ENCODE assay signal across 8 mouse cellular contexts in genomic region chr6:24514552-24515284, GRCm38 (mm10). TPM values are rescaled to one million over a fixed set of nuclear protein-coding genes. Genes with fewer than 3 reads are reported as not detected.
DNase-seq lines count a peak whose midpoint lies in the region; ATAC-seq and TF ChIP-seq lines count a peak whose summit lies in the region.
"Had no signal": no experiment of that assay in that cellular context is flagged by ENCODE, and none has a peak within 500 bp of the region (broad histone marks: within the 10 kb centered on the region; RNA-seq: fewer than 3 reads in every experiment).

Gene Iqub (minus strand): TSS chr6:24515067.

- ATAC-seq in embryonic facial prominence, embryonic 13.5 days (ENCODE audit: insufficient number of reproducible peaks, insufficient read depth, low FRiP score, low TSS enrichment, low read depth): no peak
- peak; percentile 49; the same call in 1 of the 2 replicates for ATAC-seq in heart, embryonic 11.5 days (replicated peaks; ENCODE audit: insufficient number of reproducible peaks, low FRiP score, low TSS enrichment)
- ATAC-seq in midbrain, embryonic 11.5 days (ENCODE audit: low FRiP score): peak; percentile 86

- no peaks in the 10 kb centered on the region for H3K9me3 ChIP-seq in embryonic facial prominence, embryonic 13.5 days
- no peaks in the 10 kb centered on the region for H3K9me3 ChIP-seq in heart, embryonic 11.5 days (replicated peaks; ENCODE audit: control insufficient read depth, low read length)
- no peaks in the 10 kb centered on the region for H3K9me3 ChIP-seq in midbrain, embryonic 11.5 days (ENCODE audit: control insufficient read depth, low read length)

- WGBS in embryonic facial prominence, embryonic 13.5 days: 24% methylated on average over 13 of the region's 13 CpGs
- 12% methylated on average over 13 of the region's 13 CpGs for WGBS in heart, embryonic 11.5 days (ENCODE audit: insufficient replicate concordance)
- WGBS in midbrain, embryonic 11.5 days: 24% methylated on average over 13 of the region's 13 CpGs

- H3K4me1 ChIP-seq in embryonic facial prominence, embryonic 13.5 days: peaks cover 6% of the 10 kb centered on the region
- H3K4me1 ChIP-seq in heart, embryonic 11.5 days (ENCODE audit: control insufficient read depth, insufficient read depth, low read length): peaks cover 7% of the 10 kb centered on the region; the same call in 1 of the 2 replicates
- peaks cover 7% of the 10 kb centered on the region for H3K4me1 ChIP-seq in midbrain, embryonic 11.5 days (ENCODE audit: control insufficient read depth, insufficient read depth, low read length)

- H3K27ac ChIP-seq in embryonic facial prominence, embryonic 13.5 days: no peak within 1 kb of the TSS
- peak within 1 kb of the TSS; percentile 62 for H3K27ac ChIP-seq in heart, embryonic 11.5 days (ENCODE audit: low read depth, low read length)
- H3K27ac ChIP-seq in midbrain, embryonic 11.5 days (ENCODE audit: low read depth, low read length): no peak within 1 kb of the TSS

- H3K36me3 ChIP-seq in embryonic facial prominence, embryonic 13.5 days: peaks cover 12% of the 10 kb centered on the region
- peaks cover 5% of the 10 kb centered on the region for H3K36me3 ChIP-seq in heart, embryonic 11.5 days (ENCODE audit: control insufficient read depth, insufficient read depth, low read length)
- H3K36me3 ChIP-seq in midbrain, embryonic 11.5 days (ENCODE audit: control insufficient read depth, insufficient read depth, low read length): no peaks in the 10 kb centered on the region

- peak; percentile 93 for DNase-seq in brain, embryonic 14.5 days (ENCODE audit: low read depth)
- peak; percentile 26 for DNase-seq in kidney, adult 9 months
- DNase-seq in left cerebral cortex, postnatal 4 days: peak; percentile 79
- DNase-seq in midbrain, embryonic 11.5 days (ENCODE audit: low spot score, missing footprints): peak; percentile 90
- peak; percentile 71 for DNase-seq in right cerebral cortex, postnatal 4 days

- H3K4me3 ChIP-seq in embryonic facial prominence, embryonic 13.5 days: no peak within 1 kb of the TSS
- H3K4me3 ChIP-seq in heart, embryonic 11.5 days (ENCODE audit: low read depth, low read length): no peak within 1 kb of the TSS
- no peak within 1 kb of the TSS for H3K4me3 ChIP-seq in midbrain, embryonic 11.5 days (ENCODE audit: low read depth, low read length)
- H3K4me3 ChIP-seq: erythroblast, embryonic 14.5 days had no signal

- peak within 1 kb of the TSS; percentile 36 for H3K4me2 ChIP-seq in embryonic facial prominence, embryonic 13.5 days
- H3K4me2 ChIP-seq in heart, embryonic 11.5 days: peak within 1 kb of the TSS; percentile 49
- peak within 1 kb of the TSS; percentile 21; the same call in 1 of the 2 replicates for H3K4me2 ChIP-seq in midbrain, embryonic 11.5 days

- intact Hi-C loops in left cerebral cortex, postnatal 4 days (cut with DNase I): loop anchor here (10.0 kb wide), 2 partner anchors 160 to 1020 kb away; no protein-coding TSS in a partner anchor

- no peaks in the 10 kb centered on the region for H3K27me3 ChIP-seq in embryonic facial prominence, embryonic 13.5 days
- H3K27me3 ChIP-seq in heart, embryonic 11.5 days (ENCODE audit: control insufficient read depth, insufficient read depth, low read length): no peaks in the 10 kb centered on the region
- H3K27me3 ChIP-seq in midbrain, embryonic 11.5 days (ENCODE audit: control insufficient read depth, insufficient read depth, low read length): no peaks in the 10 kb centered on the region

- no peak for TF ChIP-seq POLR2A in brain, embryonic 14.5 days (IDR thresholded peaks at IDR 0.05; ENCODE audit: borderline replicate concordance, extremely low read depth, insufficient read depth, insufficient read length, poor library complexity, severe bottlenecking)

- no peak for TF ChIP-seq CTCF in brain, embryonic 14.5 days (IDR thresholded peaks at IDR 0.05; ENCODE audit: borderline replicate concordance, extremely low read depth, insufficient read depth, insufficient read length)

- H3K9ac ChIP-seq in embryonic facial prominence, embryonic 13.5 days: no peak within 1 kb of the TSS
- H3K9ac ChIP-seq in heart, embryonic 11.5 days (ENCODE audit: low read depth, low read length): no peak within 1 kb of the TSS
- H3K9ac ChIP-seq in midbrain, embryonic 11.5 days (ENCODE audit: low read length): peak within 1 kb of the TSS; percentile 16; the same call in 1 of the 2 replicates

RNA-seq across cellular contexts. Expression of gene Iqub, which starts in this region (rescaled TPM):
- polyA plus RNA-seq in brain, embryonic 14.5 days (2012; rRNA removed): 0.82 and 1.4 TPM in 2 replicates
- polyA plus RNA-seq in embryonic facial prominence, embryonic 13.5 days (2015; fragmentation: Nextera tagmentation; extraction: Ambion mirVana): 0.11 TPM in 2 replicates
- polyA plus RNA-seq in heart, embryonic 11.5 days (2014; fragmentation: Nextera tagmentation; extraction: Ambion mirVana): 0.30 and 0.48 TPM in 2 replicates
- under 1 TPM; 0.50 to 0.54 TPM for total RNA-seq in left cerebral cortex, postnatal 4 days (2021)
- polyA plus RNA-seq in midbrain, embryonic 11.5 days (2014; fragmentation: Nextera tagmentation; extraction: Ambion mirVana): 0.08 and 0.18 TPM in 2 replicates
- polyA plus RNA-seq: erythroblast, embryonic 14.5 days had no signal

Comparison
In these comparisons a context has a peak if more than half of its experiments do, and no peak if none do; other contexts are left out.
1. Peak in ATAC-seq, H3K27ac ChIP-seq and H3K4me2 ChIP-seq in heart, embryonic 11.5 days; RNA of the gene not detected or under 1 TPM.
2. Peak in DNase-seq in left cerebral cortex, postnatal 4 days; RNA of the gene not detected or under 1 TPM.
3. Peak in DNase-seq, ATAC-seq, H3K9ac ChIP-seq and H3K4me2 ChIP-seq in midbrain, embryonic 11.5 days; RNA of the gene not detected or under 1 TPM.
4. DNase-seq: peak in every context shown above with its lines; median percentile 93 in brain, embryonic 14.5 days; 90 in midbrain, embryonic 11.5 days; 79 in left cerebral cortex, postnatal 4 days; 71 in right cerebral cortex, postnatal 4 days; 26 in kidney, adult 9 months.